Mouse (Mus musculus): ENCODE data around the gene Laptm4a. TPM values are rescaled to one million over a fixed set of nuclear protein-coding genes. Genes with fewer than 3 reads are reported as not detected.

The Laptm4a gene
- polyA plus RNA-seq (2015; fragmentation: Nextera tagmentation; extraction: Ambion mirVana) = 258 and 292 TPM in 2 replicates

DNA sequence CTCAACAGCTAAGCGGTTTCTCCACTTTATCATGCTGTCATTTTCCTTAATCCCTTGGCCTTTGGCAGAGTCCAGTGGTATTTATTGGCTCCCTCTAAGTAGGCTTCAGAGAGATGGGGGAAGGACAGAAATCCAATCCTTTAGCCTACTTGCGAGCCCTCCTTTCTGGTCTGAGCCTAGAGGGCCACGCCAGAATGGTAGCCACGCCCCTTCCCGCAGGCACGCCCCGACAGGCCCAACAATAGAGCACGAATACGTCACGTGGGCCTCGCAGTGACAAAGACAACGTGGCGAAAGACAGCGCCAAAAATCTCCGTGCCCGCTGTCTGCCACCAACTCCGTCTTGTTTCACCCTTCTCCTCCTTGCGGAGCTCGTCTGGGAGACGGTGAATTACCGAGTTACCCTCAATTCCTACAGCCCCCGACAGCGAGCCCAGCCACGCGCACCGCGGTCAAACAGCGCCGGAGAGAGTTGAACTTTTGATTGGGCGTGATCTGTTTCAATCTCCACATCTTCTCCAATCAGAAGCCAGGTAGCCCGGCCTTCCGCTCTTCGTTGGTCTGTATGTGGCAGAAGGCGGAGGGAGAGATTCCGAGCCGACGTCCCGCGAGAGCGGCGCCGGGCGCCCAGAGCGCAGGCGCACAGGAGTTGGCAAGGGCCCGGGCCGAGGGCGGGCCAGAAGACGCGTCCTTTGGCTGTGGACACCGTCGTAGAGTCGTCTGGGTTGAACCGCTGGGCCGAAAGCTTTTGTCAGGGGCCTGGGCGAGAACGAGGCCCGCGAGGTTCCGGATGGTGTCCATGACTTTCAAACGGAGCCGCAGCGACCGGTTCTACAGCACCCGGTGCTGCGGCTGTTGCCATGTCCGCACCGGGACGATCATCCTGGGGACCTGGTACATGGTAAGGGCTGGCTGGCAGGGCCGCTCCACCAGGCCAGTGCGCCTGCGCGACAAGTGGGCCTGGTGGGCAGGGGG lies at the start of gene Laptm4a:
Gene Laptm4a, plus strand, starts transcription at position 271 of the 975 bp plus-strand sequence.
- Histone ChIP-seq H3K4me3 (peak within 1 kb of the TSS; percentile 75), H3K4me2 (replicated peaks) (peak within 1 kb of the TSS; percentile 69), H3K4me1 (peaks cover 29% of the 10 kb centered on the region), H3K27me3 (no peaks in the 10 kb centered on the region), H3K27ac (replicated peaks) (peak within 1 kb of the TSS; percentile 98), H3K36me3 (no peaks in the 10 kb centered on the region), H3K9ac (replicated peaks) (peak within 1 kb of the TSS; percentile 88), H3K9me3 (no peaks in the 10 kb centered on the region)
- WGBS = under 1% methylated on average over 73 of the region's 73 CpGs
- peak; percentile 99 for ATAC-seq (replicated peaks)

DNA sequence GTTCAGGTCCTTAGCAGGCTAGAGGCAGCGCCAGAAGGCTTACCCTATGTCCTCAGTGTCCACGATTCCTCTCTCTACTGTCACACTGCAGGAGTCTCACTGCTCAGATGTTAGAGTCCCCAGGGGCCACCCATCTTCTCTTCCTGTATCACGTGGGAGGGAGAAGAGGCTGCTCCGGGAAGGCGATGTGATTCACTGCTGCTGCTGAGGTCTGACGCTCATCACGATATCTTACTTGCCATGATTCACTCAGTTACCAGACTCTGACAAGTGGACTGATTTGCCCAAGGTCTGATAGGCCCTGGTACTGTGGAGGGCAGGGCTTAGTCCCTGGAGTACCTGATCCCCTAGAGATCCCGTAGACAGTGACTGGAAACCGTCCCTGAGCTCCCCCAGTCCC lies 45.9 kb upstream of the Laptm4a start:
- Histone ChIP-seq H3K27me3 (no peaks in the 10 kb centered on the region), H3K9me3 (no peaks in the 10 kb centered on the region)
- 90% methylated on average over 9 of the region's 9 CpGs for WGBS

DNA sequence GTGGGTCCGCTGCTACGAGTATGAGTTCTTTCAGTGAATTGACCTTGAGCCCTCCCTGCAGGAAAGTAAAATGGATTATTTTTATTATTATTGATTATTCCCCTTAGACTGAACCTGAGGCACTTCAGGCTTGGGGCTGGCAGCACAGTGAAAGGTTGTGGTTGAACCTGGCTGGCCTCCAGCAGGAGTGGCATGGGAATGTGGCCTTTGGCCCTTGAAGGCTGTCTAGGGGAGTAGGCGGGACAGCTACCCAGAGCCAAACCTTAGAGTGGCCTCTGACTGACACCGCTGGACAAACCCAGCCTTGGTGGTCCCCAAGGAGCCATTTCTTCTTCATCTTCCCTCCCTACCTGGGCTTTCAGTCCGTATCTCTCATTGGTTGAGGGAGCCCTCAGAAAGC lies 44.6 kb upstream of the Laptm4a start:
- ATAC-seq (replicated peaks) = no peak
- 83% methylated on average over 5 of the region's 5 CpGs for WGBS
- no peak overlapping the region for H3K4me3 ChIP-seq

More for the DNA sequence above, 45.9 kb upstream of the Laptm4a start:
- no peaks in the 10 kb centered on the region for H3K36me3 ChIP-seq
- no peak overlapping the region for H3K27ac ChIP-seq (replicated peaks)
- no peak overlapping the region for H3K9ac ChIP-seq (replicated peaks)
- no peaks in the 10 kb centered on the region for H3K4me1 ChIP-seq
- no peak overlapping the region for H3K4me2 ChIP-seq (replicated peaks)
- H3K4me3 ChIP-seq = no peak overlapping the region
- ATAC-seq (replicated peaks) = no peak

DNA sequence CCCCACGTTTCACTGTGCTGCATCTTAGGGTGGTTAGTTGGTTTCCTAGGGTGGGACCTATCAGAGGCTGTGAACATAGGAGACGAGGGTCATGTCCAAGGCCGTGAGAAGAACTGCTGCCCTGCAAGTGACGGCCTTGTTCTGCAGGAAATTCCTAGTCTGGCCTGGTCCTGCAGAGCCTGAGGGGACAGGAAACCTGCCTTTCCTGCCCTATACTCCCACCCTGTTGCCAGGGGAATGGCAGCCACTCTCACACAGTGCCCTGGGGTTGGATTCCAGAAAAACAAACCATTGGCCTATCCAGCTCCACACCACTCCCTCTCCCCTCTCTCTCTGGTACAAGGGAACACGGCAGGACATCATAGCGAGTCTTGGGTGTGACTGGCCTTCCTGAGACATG lies 44.1 kb upstream of the Laptm4a start:
- H3K9me3 ChIP-seq = no peaks in the 10 kb centered on the region
- no peak overlapping the region for H3K9ac ChIP-seq (replicated peaks)
- H3K27ac ChIP-seq (replicated peaks) = no peak overlapping the region
- H3K36me3 ChIP-seq = no peaks in the 10 kb centered on the region
- no peak for ATAC-seq (replicated peaks)
- no peaks in the 10 kb centered on the region for H3K4me1 ChIP-seq
- 92% methylated on average over 6 of the region's 6 CpGs for WGBS
- no peaks in the 10 kb centered on the region for H3K27me3 ChIP-seq
- no peak overlapping the region for H3K4me2 ChIP-seq (replicated peaks)
- H3K4me3 ChIP-seq = no peak overlapping the region

More for the DNA sequence above, 44.6 kb upstream of the Laptm4a start:
- H3K36me3 ChIP-seq = no peaks in the 10 kb centered on the region
- no peaks in the 10 kb centered on the region for H3K9me3 ChIP-seq
- no peak overlapping the region for H3K4me2 ChIP-seq (replicated peaks)
- no peaks in the 10 kb centered on the region for H3K4me1 ChIP-seq
- no peak overlapping the region for H3K27ac ChIP-seq (replicated peaks)
- H3K9ac ChIP-seq (replicated peaks) = no peak overlapping the region
- H3K27me3 ChIP-seq = no peaks in the 10 kb centered on the region

DNA sequence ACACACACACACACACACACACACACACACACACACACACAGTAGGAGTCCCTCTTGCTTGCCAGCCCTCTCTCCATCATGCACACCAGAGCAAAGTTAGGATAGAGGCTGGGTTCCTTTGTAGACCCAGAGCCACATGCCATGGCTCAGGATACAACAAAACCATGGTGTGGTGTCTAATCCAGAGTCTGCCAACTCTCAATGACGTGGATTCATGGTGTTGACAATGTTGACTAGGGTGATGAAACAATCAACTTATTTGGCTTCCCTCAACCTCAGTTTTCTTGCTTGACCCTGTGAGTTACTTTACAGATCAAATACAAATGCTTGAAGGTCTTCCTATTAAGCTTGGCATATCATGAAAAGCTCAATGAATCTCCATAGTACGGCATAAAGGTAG lies 42.7 kb upstream of the Laptm4a start:
- H3K27me3 ChIP-seq = no peaks in the 10 kb centered on the region
- no peaks in the 10 kb centered on the region for H3K36me3 ChIP-seq
- ATAC-seq (replicated peaks) = no peak
- H3K4me1 ChIP-seq = no peaks in the 10 kb centered on the region
- no peak overlapping the region for H3K9ac ChIP-seq (replicated peaks)
- no peak overlapping the region for H3K4me2 ChIP-seq (replicated peaks)
- 89% methylated on average over 2 of the region's 2 CpGs for WGBS
- H3K27ac ChIP-seq (replicated peaks) = no peak overlapping the region
- H3K4me3 ChIP-seq = no peak overlapping the region
- no peaks in the 10 kb centered on the region for H3K9me3 ChIP-seq

DNA sequence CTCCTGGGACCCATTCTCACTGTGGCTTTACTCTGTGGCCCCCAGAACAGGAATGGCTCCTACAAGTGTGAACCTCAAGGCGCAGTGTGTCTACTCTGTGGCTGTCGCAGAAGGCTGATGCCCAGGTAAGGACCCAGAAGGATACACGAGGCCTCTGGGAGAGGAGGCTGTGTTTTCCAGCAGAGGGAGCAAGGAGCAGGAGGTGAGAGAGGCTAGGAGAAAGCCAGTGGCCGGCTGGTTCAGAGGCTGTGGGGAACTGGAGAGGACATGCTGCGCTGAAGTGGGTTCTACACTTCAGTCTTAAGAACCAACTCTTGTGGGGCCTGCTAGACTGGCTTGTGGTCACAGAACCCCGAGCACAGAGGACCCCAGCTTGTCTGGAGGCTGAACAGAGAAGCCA lies 42.1 kb upstream of the Laptm4a start:
- H3K27me3 ChIP-seq = no peaks in the 10 kb centered on the region
- WGBS = 58% methylated on average over 6 of the region's 6 CpGs

DNA sequence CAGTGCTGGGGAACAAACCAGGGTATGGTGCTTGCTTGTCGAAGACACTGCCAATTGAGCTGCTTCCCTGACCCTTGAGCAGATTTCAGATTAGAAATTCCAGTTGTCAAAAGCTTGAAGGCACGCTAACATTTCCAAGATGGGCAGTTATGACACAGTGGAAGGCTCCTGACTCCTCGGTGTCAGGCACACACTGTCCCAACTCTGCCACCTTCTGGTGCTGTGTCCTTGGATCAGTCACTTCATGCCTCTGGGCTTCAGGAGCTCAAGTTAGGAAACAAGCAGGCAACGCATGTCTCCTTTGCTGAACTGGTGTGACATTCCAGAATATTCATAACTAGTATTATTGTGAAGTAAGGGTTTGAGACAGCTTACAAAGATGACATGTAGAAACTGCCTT lies 39.7 kb upstream of the Laptm4a start:
- H3K4me2 ChIP-seq (replicated peaks) = no peak overlapping the region
- ATAC-seq (replicated peaks) = no peak
- no peaks in the 10 kb centered on the region for H3K36me3 ChIP-seq
- H3K27ac ChIP-seq (replicated peaks) = no peak overlapping the region
- H3K4me3 ChIP-seq = no peak overlapping the region
- H3K9me3 ChIP-seq = no peaks in the 10 kb centered on the region
- H3K4me1 ChIP-seq = peaks cover 10% of the 10 kb centered on the region; the same call in 1 of the 2 replicates
- 70% methylated on average over 4 of the region's 4 CpGs for WGBS
- no peak overlapping the region for H3K9ac ChIP-seq (replicated peaks)
- no peaks in the 10 kb centered on the region for H3K27me3 ChIP-seq

More for the DNA sequence above, 42.1 kb upstream of the Laptm4a start:
- ATAC-seq (replicated peaks) = no peak
- Histone ChIP-seq H3K4me3 (no peak overlapping the region), H3K27ac (replicated peaks) (no peak overlapping the region), H3K4me2 (replicated peaks) (no peak overlapping the region), H3K9me3 (no peaks in the 10 kb centered on the region), H3K36me3 (no peaks in the 10 kb centered on the region), H3K4me1 (no peaks in the 10 kb centered on the region), H3K9ac (replicated peaks) (no peak overlapping the region)

DNA sequence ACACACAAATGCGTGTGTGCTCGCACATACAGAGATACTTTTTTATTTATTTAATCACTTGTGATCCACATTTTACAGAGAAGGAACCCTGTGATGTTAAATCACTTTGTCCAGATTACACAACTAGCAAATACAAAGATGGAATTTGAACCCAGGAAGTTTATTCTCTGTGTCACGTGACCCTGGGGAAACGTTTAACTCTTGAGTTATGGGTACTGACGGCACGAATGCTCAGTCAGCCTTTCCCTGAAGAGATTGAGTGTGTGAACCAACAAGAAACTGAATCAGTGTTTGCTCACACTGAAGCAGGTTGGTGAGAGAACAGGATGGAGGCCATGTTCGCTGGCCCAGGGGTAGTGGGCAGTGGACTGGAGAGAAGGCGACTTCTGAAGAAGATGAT lies 39.1 kb upstream of the Laptm4a start:
- 90% methylated on average over 8 of the region's 8 CpGs for WGBS
- no peak overlapping the region for H3K9ac ChIP-seq (replicated peaks)
- no peaks in the 10 kb centered on the region for H3K36me3 ChIP-seq
- no peak overlapping the region for H3K27ac ChIP-seq (replicated peaks)
- ATAC-seq (replicated peaks) = no peak
- no peak overlapping the region for H3K4me2 ChIP-seq (replicated peaks)
- H3K9me3 ChIP-seq = no peaks in the 10 kb centered on the region
- no peak overlapping the region for H3K4me3 ChIP-seq
- no peaks in the 10 kb centered on the region for H3K27me3 ChIP-seq
- H3K4me1 ChIP-seq = peaks cover 10% of the 10 kb centered on the region; the same call in 1 of the 2 replicates

DNA sequence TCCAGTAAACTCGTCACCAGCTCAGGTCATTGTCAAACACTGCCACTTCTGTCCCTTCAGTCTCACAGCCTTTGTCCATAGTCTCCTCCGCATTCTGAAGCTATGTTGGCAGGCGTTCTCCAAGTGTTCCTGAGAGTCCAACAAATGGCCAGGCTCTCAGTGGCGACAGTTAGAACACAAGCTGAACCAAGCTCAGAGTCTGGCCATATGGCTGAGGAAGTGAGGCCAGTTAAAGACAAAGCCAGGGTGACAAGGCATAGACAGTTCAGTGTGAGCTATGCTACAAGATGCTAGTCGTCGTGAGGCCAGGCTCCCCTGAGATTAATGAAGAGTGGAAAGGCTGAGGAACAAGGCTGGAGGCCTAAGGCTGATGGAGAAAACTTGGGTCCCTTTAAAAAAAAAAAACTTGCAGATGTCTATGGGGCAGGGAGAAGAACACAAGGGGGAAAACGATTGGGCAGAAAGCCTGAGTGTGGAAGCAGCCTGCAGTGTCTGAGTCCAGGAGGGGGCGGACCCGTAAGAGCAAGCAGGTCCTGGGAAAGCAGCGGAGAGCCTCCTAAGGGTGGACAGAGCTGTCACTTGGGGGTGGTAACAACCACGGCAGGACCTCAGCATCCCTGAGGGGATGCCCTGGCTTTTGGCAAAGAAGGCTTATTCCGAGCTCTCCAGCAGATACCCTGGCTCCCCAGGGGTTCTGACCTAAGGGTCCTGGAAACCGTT lies 36.9 kb upstream of the Laptm4a start:
- Histone ChIP-seq H3K36me3 (no peaks in the 10 kb centered on the region), H3K4me3 (no peak overlapping the region), H3K27ac (replicated peaks) (no peak overlapping the region), H3K27me3 (no peaks in the 10 kb centered on the region), H3K4me2 (replicated peaks) (no peak overlapping the region), H3K9me3 (no peaks in the 10 kb centered on the region), H3K4me1 (peaks cover 10% of the 10 kb centered on the region; the same call in 1 of the 2 replicates), H3K9ac (replicated peaks) (no peak overlapping the region)
- 21% methylated on average over 13 of the region's 13 CpGs for WGBS
- ATAC-seq (replicated peaks) = no peak

DNA sequence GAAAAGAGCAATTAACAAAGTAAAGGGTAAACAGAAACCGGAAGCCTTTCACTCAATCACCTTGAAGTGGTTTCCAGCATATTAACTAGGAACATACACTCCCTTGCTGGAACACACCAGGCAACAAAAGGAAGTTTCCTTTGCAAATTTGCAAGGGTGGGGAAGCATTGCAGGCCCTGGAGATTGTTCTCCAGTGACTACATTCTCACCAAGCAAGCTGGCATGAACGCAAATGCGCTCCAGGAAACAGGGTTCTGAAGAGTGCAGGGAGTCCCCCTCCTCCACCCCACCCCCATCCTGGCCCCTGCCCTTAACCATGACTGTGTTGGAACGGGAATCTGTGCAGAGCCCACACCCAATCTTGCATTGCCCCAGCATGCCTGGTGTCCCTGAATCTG lies 36.3 kb upstream of the Laptm4a start:
- H3K4me2 ChIP-seq (replicated peaks) = no peak overlapping the region
- no peak overlapping the region for H3K9ac ChIP-seq (replicated peaks)
- ATAC-seq (replicated peaks) = no peak
- H3K27ac ChIP-seq (replicated peaks) = no peak overlapping the region
- WGBS = 12% methylated on average over 4 of the region's 4 CpGs
- H3K4me3 ChIP-seq = no peak overlapping the region
- H3K27me3 ChIP-seq = no peaks in the 10 kb centered on the region
- peaks cover 10% of the 10 kb centered on the region; the same call in 1 of the 2 replicates for H3K4me1 ChIP-seq
- no peaks in the 10 kb centered on the region for H3K36me3 ChIP-seq
- H3K9me3 ChIP-seq = no peaks in the 10 kb centered on the region

DNA sequence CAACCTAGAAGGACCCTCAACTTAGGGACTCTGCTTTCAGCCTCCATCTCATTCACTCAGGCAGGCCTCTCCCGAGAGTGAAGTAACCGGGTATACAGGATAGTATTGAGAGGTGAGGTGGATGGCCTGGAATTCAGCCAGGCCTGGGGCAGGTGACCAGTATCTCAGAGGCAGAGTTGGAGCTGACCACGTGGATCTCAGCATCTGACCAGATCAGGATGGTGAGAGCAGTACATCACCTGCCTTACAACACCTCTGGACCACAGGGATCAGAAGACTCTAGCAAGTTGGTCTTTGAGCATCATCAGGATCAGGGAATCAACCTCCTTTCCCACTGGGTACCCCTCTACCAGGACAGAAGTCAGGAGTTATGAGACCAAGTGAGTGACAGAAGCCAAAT lies 35.5 kb upstream of the Laptm4a start:
- no peaks in the 10 kb centered on the region for H3K9me3 ChIP-seq
- no peaks in the 10 kb centered on the region for H3K27me3 ChIP-seq
- peaks cover 10% of the 10 kb centered on the region; the same call in 1 of the 2 replicates for H3K4me1 ChIP-seq
- H3K36me3 ChIP-seq = no peaks in the 10 kb centered on the region
- H3K27ac ChIP-seq (replicated peaks) = no peak overlapping the region
- H3K9ac ChIP-seq (replicated peaks) = no peak overlapping the region
- 68% methylated on average over 3 of the region's 3 CpGs for WGBS
- H3K4me3 ChIP-seq = no peak overlapping the region
- no peak for ATAC-seq (replicated peaks)
- no peak overlapping the region for H3K4me2 ChIP-seq (replicated peaks)

DNA sequence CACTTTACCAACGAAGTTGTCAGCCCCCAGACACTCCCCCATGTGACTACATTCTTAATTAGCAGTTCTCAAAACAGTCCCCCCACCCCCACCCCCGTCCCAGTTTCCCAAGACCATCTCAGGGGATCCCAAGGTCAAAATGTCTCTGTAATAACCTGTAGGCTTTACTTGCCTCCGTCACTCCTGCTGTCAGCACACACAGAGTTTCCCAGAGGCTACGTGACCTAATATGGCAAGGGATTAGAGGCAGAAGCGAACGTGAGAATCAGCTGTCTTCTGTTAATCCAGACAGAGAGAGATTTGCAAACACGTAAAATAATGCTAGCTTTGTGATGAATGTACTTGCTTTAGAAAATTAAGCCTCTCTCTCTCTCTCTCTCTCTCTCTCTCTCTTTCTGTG lies 33.0 kb upstream of the Laptm4a start:
- no peaks in the 10 kb centered on the region for H3K27me3 ChIP-seq
- WGBS = 56% methylated on average over 7 of the region's 7 CpGs
- peaks cover 10% of the 10 kb centered on the region; the same call in 1 of the 2 replicates for H3K4me1 ChIP-seq
- ATAC-seq (replicated peaks) = no peak
- H3K4me2 ChIP-seq (replicated peaks) = no peak overlapping the region
- H3K27ac ChIP-seq (replicated peaks) = no peak overlapping the region
- H3K36me3 ChIP-seq = no peaks in the 10 kb centered on the region
- no peaks in the 10 kb centered on the region for H3K9me3 ChIP-seq
- no peak overlapping the region for H3K4me3 ChIP-seq
- no peak overlapping the region for H3K9ac ChIP-seq (replicated peaks)

Measured in forebrain, embryonic 15.5 days (tissue).